Mouse (Mus musculus) heart, embryonic 11.5 days (tissue): ENCODE measurements around the gene Cdhr1. TPM values are rescaled to one million over a fixed set of nuclear protein-coding genes. Genes with fewer than 3 reads are reported as not detected.

Experiments used
- polyA plus RNA-seq: library from polyadenylated mRNA; unstranded; fragments of >200 nt; fragmentation: Nextera tagmentation; extraction: Ambion mirVana; gene quantifications from 2 replicates; pipeline ENCODE4 v1.2.1, GENCODE M21; 2014

The Cdhr1 gene
- polyA plus RNA-seq, 1 experiment from 2014 or later, result 0.13 TPM

Other genes with a start within 250 kb of the Cdhr1 start
- 36.0 and 39.0 TPM in 2 replicates for gene Ccser2, start 129.6 kb downstream of the Cdhr1 start, polyA plus RNA-seq
- not detected in 2 replicates for gene Rgr, start 49.4 kb downstream of the Cdhr1 start, polyA plus RNA-seq
- gene Lrit1, start 43.5 kb downstream of the Cdhr1 start, polyA plus RNA-seq, result not detected in 2 replicates
- gene Lrit2, start 30.4 kb downstream of the Cdhr1 start, polyA plus RNA-seq, result not detected in 2 replicates
- 1.2 and 1.5 TPM in 2 replicates for gene 2610528A11Rik, start 15.7 kb upstream of the Cdhr1 start, polyA plus RNA-seq
- 317 and 376 TPM in 2 replicates for gene Ghitm, start 36.9 kb upstream of the Cdhr1 start, polyA plus RNA-seq